In genomic region chr7:126503273-126503878, GRCm38 (mm10) we compare ENCODE assay signal across 7 mouse cellular contexts. TPM values are rescaled to one million over a fixed set of nuclear protein-coding genes. Genes with fewer than 3 reads are reported as not detected.
DNase-seq lines count a peak whose midpoint lies in the region; ATAC-seq lines count a peak whose summit lies in the region.

Gene Atxn2l (minus strand): TSS chr7:126503437.

- H3K27me3 ChIP-seq in intestine, embryonic 16.5 days (replicated peaks; ENCODE audit: control insufficient read depth, insufficient read depth, low read length), result no peaks in the 10 kb centered on the region
- no peaks in the 10 kb centered on the region for H3K27me3 ChIP-seq in midbrain, embryonic 11.5 days (ENCODE audit: control insufficient read depth, insufficient read depth, low read length)

- intact Hi-C loops in left cerebral cortex, postnatal 36 days (cut with DNase I), result loop anchor here (2.0 to 5.0 kb wide), 2 partner anchors 75 to 231 kb away; partner anchors contain the start of genes Rabep2 and Sbk1

- H3K4me3 ChIP-seq in intestine, embryonic 16.5 days (ENCODE audit: low read length), result peak within 1 kb of the TSS; percentile 99
- peak within 1 kb of the TSS; percentile 100 for H3K4me3 ChIP-seq in midbrain, embryonic 11.5 days (ENCODE audit: low read depth, low read length)

- H3K27ac ChIP-seq in intestine, embryonic 16.5 days (ENCODE audit: low read length), result peak within 1 kb of the TSS; percentile 100
- H3K27ac ChIP-seq in midbrain, embryonic 11.5 days (ENCODE audit: low read depth, low read length), result peak within 1 kb of the TSS; percentile 98

- H3K9me3 ChIP-seq in intestine, embryonic 16.5 days (ENCODE audit: control insufficient read depth, low read length), result no peaks in the 10 kb centered on the region
- no peaks in the 10 kb centered on the region for H3K9me3 ChIP-seq in midbrain, embryonic 11.5 days (ENCODE audit: control insufficient read depth, low read length)

- peak within 1 kb of the TSS; percentile 100 for H3K9ac ChIP-seq in intestine, embryonic 16.5 days (ENCODE audit: low read depth, low read length)
- H3K9ac ChIP-seq in midbrain, embryonic 11.5 days (ENCODE audit: low read length), result peak within 1 kb of the TSS; percentile 100

- H3K36me3 ChIP-seq in intestine, embryonic 16.5 days (ENCODE audit: control insufficient read depth, insufficient read depth, low read length), result peaks cover 14% of the 10 kb centered on the region
- H3K36me3 ChIP-seq in midbrain, embryonic 11.5 days (ENCODE audit: control insufficient read depth, insufficient read depth, low read length), result peaks cover 25% of the 10 kb centered on the region

- peaks cover 9% of the 10 kb centered on the region for H3K4me1 ChIP-seq in intestine, embryonic 16.5 days (ENCODE audit: control insufficient read depth, insufficient read depth, low read length)
- peaks cover 7% of the 10 kb centered on the region; the same call in 1 of the 2 replicates for H3K4me1 ChIP-seq in midbrain, embryonic 11.5 days (ENCODE audit: control insufficient read depth, insufficient read depth, low read length)

- WGBS in intestine, embryonic 16.5 days, result under 1% methylated on average over 70 of the region's 72 CpGs
- WGBS in midbrain, embryonic 11.5 days, result under 1% methylated on average over 55 of the region's 72 CpGs

- H3K4me2 ChIP-seq in intestine, embryonic 16.5 days (ENCODE audit: low read depth, low read length), result peak within 1 kb of the TSS; percentile 55
- H3K4me2 ChIP-seq in midbrain, embryonic 11.5 days, result peak within 1 kb of the TSS; percentile 73

- ATAC-seq in intestine, embryonic 16.5 days, result peak; percentile 92
- peak; percentile 88 for ATAC-seq in midbrain, embryonic 11.5 days (ENCODE audit: low FRiP score)

- DNase-seq in adrenal gland, adult 8-10 months, result peak; percentile 98
- DNase-seq in embryo, embryonic 9.5 days (ENCODE audit: extremely low spot score), result peak; percentile 98
- DNase-seq in gastrocnemius, postnatal 4 days (ENCODE audit: low spot score in 2 of 2), result peak; percentile 97 to 99
- DNase-seq in left cerebral cortex, postnatal 36 days (ENCODE audit: low spot score in 2 of 2), result peak; percentile 99
- DNase-seq in midbrain, embryonic 11.5 days (ENCODE audit: low spot score, missing footprints), result peak; percentile 100
- peak; percentile 98 for DNase-seq in skeletal muscle tissue, adult 2 months (ENCODE audit: low read depth, low spot score)

RNA-seq across cellular contexts. Expression of gene Atxn2l, which starts in this region (rescaled TPM):
- 100 to 1,000 TPM in 2 of 4 experiments, 10 to 100 TPM in 2; 83.3 to 141 (median 110) TPM for total RNA-seq in adrenal gland, adult 8-10 months (2022)
- total RNA-seq in gastrocnemius, postnatal 4 days (2021), result 10 to 100 TPM; 57.0 to 70.7 TPM
- 25.8 and 29.4 TPM in 2 replicates for polyA plus RNA-seq in intestine, embryonic 16.5 days (2015; fragmentation: Nextera tagmentation; extraction: Ambion mirVana)
- total RNA-seq in left cerebral cortex, postnatal 36 days (2021), result 100 to 1,000 TPM; 102 to 144 TPM
- polyA plus RNA-seq in midbrain, embryonic 11.5 days (2014; fragmentation: Nextera tagmentation; extraction: Ambion mirVana), result 52.7 and 58.6 TPM in 2 replicates

Comparison
In these comparisons a context has a peak if more than half of its experiments do, and no peak if none do; other contexts are left out.
1. Peak in every context shown above with its lines: DNase-seq, ATAC-seq, H3K4me3 ChIP-seq and H3K27ac ChIP-seq.